Mouse (Mus musculus): ENCODE measurements at regions not wholly inside any gene's neighbourhood (a gene's known extent, or its start where the extent isn't known, plus 50 kb on each side); places are given as distances from the start of the nearest gene placed in this dataset.

- DNase-seq = no peak
Observed at GRCm38 (mm10) chr9:69658276-69658675, 102.5 kb downstream of the Foxb1 start.

- DNase-seq = no peak
Observed at GRCm38 (mm10) chr9:69656053-69656452, 104.7 kb downstream of the Foxb1 start.

- DNase-seq = no peak
Observed at GRCm38 (mm10) chr9:69652106-69652505, 108.6 kb downstream of the Foxb1 start.

GRCm38 (mm10) chr9:69651608-69652007 lies 109.1 kb downstream of the Foxb1 start:
- no peak for DNase-seq

- peak; percentile 54 for DNase-seq
Observed at GRCm38 (mm10) chr9:69642591-69642990, 118.1 kb downstream of the Foxb1 start.

- peak; percentile 81 for DNase-seq
Observed at GRCm38 (mm10) chr9:69623312-69623711, 137.4 kb downstream of the Foxb1 start.

- DNase-seq = no peak
Observed at GRCm38 (mm10) chr9:69621006-69621405, 139.7 kb downstream of the Foxb1 start.

GRCm38 (mm10) chr9:69617328-69617727 lies 143.4 kb downstream of the Foxb1 start:
- DNase-seq = peak; percentile 19

GRCm38 (mm10) chr9:69597472-69597871 lies 144.1 kb downstream of the Anxa2 start:
- DNase-seq = peak; percentile 45

- DNase-seq = peak; percentile 89
Observed at GRCm38 (mm10) chr9:69592329-69593062, 139.1 kb downstream of the Anxa2 start.

GRCm38 (mm10) chr9:69588846-69589245 lies 135.4 kb downstream of the Anxa2 start:
- DNase-seq = no peak

- no peak for DNase-seq
Observed at GRCm38 (mm10) chr9:69587096-69587495, 133.7 kb downstream of the Anxa2 start.

- no peak for DNase-seq
Observed at GRCm38 (mm10) chr9:69581236-69581635, 127.8 kb downstream of the Anxa2 start.

- DNase-seq = no peak
Observed at GRCm38 (mm10) chr9:69577661-69578405, 124.4 kb downstream of the Anxa2 start.

GRCm38 (mm10) chr9:69575386-69575785 lies 122.0 kb downstream of the Anxa2 start:
- peak; percentile 69 for DNase-seq

GRCm38 (mm10) chr9:69568631-69569230 lies 115.3 kb downstream of the Anxa2 start:
- DNase-seq = peak; percentile 90

- DNase-seq = no peak
Observed at GRCm38 (mm10) chr9:69568222-69568621, 114.8 kb downstream of the Anxa2 start.

GRCm38 (mm10) chr9:69566996-69567395 lies 113.6 kb downstream of the Anxa2 start:
- peak; percentile 30 for DNase-seq

GRCm38 (mm10) chr9:69543241-69543640 lies 89.8 kb downstream of the Anxa2 start:
- DNase-seq = no peak

All from retina, postnatal 1 day (tissue).